Mouse (Mus musculus) spleen, adult 2 months (tissue): ENCODE results near the gene Spns3.

Experiments used
- CTCF ChIP-seq: fragments of 200-500 bp; IDR thresholded peaks from 2 replicates; pipeline ENCODE4 v1.5.1; 2011; ENCODE audit warnings: mild to moderate bottlenecking, inconsistent platforms; ENCODE audit not compliant: insufficient read depth, insufficient read length, insufficient replicate concordance; ENCODE audit errors: extremely low read depth
- POLR2A ChIP-seq: fragments of 200-500 bp; IDR thresholded peaks from 2 replicates; pipeline ENCODE4 v1.6.1; 2011; ENCODE audit warnings: low read depth, low read length, inconsistent platforms

- no peak for TF ChIP-seq CTCF
- TF ChIP-seq POLR2A: no peak
Observed at GRCm38 (mm10) chr11:72471381-72471780, 78.9 kb downstream of the Spns3 start.
